In the genomic region with DNA sequence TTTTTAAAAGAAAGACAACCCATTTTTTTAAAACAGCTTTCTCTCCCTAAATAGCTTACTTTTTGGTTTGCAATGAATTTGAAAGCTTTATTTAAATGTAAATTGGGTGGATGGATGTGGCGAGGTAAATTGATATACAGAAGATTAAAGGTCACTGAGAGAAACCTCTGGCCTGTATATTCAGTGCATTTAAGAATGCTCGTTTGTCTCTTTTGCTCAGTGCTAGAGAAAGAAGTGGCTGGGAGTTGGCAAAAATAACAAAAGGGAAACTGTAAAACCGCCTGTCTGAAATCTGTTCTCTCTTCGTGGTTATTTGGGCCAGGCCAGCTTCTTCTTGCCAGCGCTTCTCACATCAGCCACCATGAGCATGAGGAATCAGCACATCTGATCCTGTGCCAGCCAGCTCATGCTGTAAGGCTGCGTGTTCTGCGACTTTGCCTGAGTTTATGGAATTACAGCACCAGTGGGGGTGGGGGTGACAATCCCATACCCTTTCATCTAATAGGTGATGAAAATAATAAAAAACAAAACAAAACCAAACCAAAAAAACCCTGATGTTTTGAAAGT, we compare ENCODE assay signal across 8 mouse cellular contexts.
DNase-seq lines count a peak whose midpoint lies in the region; ATAC-seq and TF ChIP-seq lines count a peak whose summit lies in the region.

No protein-coding gene starts in this region.

- no peak overlapping the region for H3K4me3 ChIP-seq in limb, embryonic 14.5 days (replicated peaks; ENCODE audit: low read length)
- no peak overlapping the region for H3K4me3 ChIP-seq in limb, embryonic 10.5 days
- H3K4me3 ChIP-seq in left cerebral cortex, adult 2 months, result no peak overlapping the region
- no peak overlapping the region for H3K4me3 ChIP-seq in neural tube, embryonic 13.5 days
- H3K4me3 ChIP-seq in liver, embryonic 12.5 days, result no peak overlapping the region

- H3K4me1 ChIP-seq in limb, embryonic 14.5 days (ENCODE audit: control insufficient read depth, insufficient read depth, low read length), result peaks cover 4% of the 10 kb centered on the region; the same call in 1 of the 2 replicates
- peaks cover 6% of the 10 kb centered on the region; the same call in 1 of the 2 replicates for H3K4me1 ChIP-seq in limb, embryonic 10.5 days
- H3K4me1 ChIP-seq in neural tube, embryonic 13.5 days (replicated peaks), result peaks cover 18% of the 10 kb centered on the region
- no peaks in the 10 kb centered on the region for H3K4me1 ChIP-seq in liver, embryonic 12.5 days

- no peak overlapping the region for H3K9ac ChIP-seq in limb, embryonic 14.5 days (ENCODE audit: low read depth, low read length, severe bottlenecking)
- H3K9ac ChIP-seq in neural tube, embryonic 13.5 days, result no peak overlapping the region
- no peak overlapping the region for H3K9ac ChIP-seq in liver, embryonic 12.5 days

- no peak for TF ChIP-seq POLR2A in limb, embryonic 14.5 days (IDR thresholded peaks at IDR 0.05; ENCODE audit: borderline replicate concordance, extremely low read depth, insufficient read depth, insufficient read length)

- intact Hi-C loops in gastrocnemius, postnatal 14 days (cut with DNase I; ENCODE audit: low total_unique reads), result loop anchor here (10.0 kb wide), 1 partner anchor 124 kb away; no protein-coding TSS in a partner anchor
- intact Hi-C loops in left cerebral cortex, adult 2 months (cut with DNase I), result loop anchor here (5.0 kb wide), 1 partner anchor 73 kb away; no protein-coding TSS in a partner anchor

- 29% methylated on average over 7 of the region's 7 CpGs for WGBS in limb, embryonic 14.5 days
- WGBS in limb, embryonic 10.5 days, result 61% methylated on average over 7 of the region's 7 CpGs
- WGBS in neural tube, embryonic 13.5 days, result 16% methylated on average over 7 of the region's 7 CpGs
- WGBS in liver, embryonic 12.5 days (ENCODE audit: insufficient replicate concordance), result 42% methylated on average over 7 of the region's 7 CpGs

- TF ChIP-seq CTCF in left cerebral cortex, adult 2 months (IDR thresholded peaks at IDR 0.05), result no peak; the same call in 1 of the 2 replicates

- H3K27ac ChIP-seq in limb, embryonic 14.5 days (replicated peaks; ENCODE audit: low read depth, low read length), result no peak overlapping the region
- H3K27ac ChIP-seq in limb, embryonic 10.5 days, result no peak overlapping the region
- peak overlapping the region; percentile 24 for H3K27ac ChIP-seq in left cerebral cortex, adult 2 months
- H3K27ac ChIP-seq in neural tube, embryonic 13.5 days (replicated peaks), result peak overlapping the region; percentile 54
- H3K27ac ChIP-seq in liver, embryonic 12.5 days, result no peak overlapping the region

- H3K36me3 ChIP-seq in limb, embryonic 14.5 days (ENCODE audit: control insufficient read depth, insufficient read depth, low read length), result no peaks in the 10 kb centered on the region
- no peaks in the 10 kb centered on the region for H3K36me3 ChIP-seq in limb, embryonic 10.5 days
- H3K36me3 ChIP-seq in neural tube, embryonic 13.5 days, result no peaks in the 10 kb centered on the region
- H3K36me3 ChIP-seq in liver, embryonic 12.5 days, result no peaks in the 10 kb centered on the region

- DNase-seq in limb, embryonic 14.5 days (ENCODE audit: low spot score), result peak; percentile 38
- DNase-seq in limb, embryonic 10.5 days (ENCODE audit: low spot score), result no peak
- DNase-seq in cerebellum, postnatal 10 days, result peak; percentile 76 to 81
- peak; percentile 59 for DNase-seq in gastrocnemius, postnatal 14 days
- DNase-seq in left cerebral cortex, adult 2 months (ENCODE audit: extremely low spot score in 1 of 2, low spot score in 2 of 2), result peak; percentile 28 to 43

- H3K4me2 ChIP-seq in limb, embryonic 14.5 days (replicated peaks; ENCODE audit: low read depth, low read length, severe bottlenecking), result no peak overlapping the region
- H3K4me2 ChIP-seq in neural tube, embryonic 13.5 days, result no peak overlapping the region
- H3K4me2 ChIP-seq in liver, embryonic 12.5 days, result no peak overlapping the region

- no peak for ATAC-seq in limb, embryonic 14.5 days (ENCODE audit: low FRiP score, low read depth)
- ATAC-seq in neural tube, embryonic 13.5 days (ENCODE audit: low read depth), result peak; percentile 82
- ATAC-seq in erythroid progenitor cell, adult 5-6 weeks (replicated peaks; ENCODE audit: low FRiP score, poor library complexity, severe bottlenecking), result no peak
- ATAC-seq in liver, embryonic 12.5 days, result no peak

- H3K9me3 ChIP-seq in limb, embryonic 14.5 days (ENCODE audit: control insufficient read depth, low read length), result no peaks in the 10 kb centered on the region
- H3K9me3 ChIP-seq in limb, embryonic 10.5 days (replicated peaks), result no peaks in the 10 kb centered on the region
- no peaks in the 10 kb centered on the region for H3K9me3 ChIP-seq in neural tube, embryonic 13.5 days
- H3K9me3 ChIP-seq in liver, embryonic 12.5 days (replicated peaks), result no peaks in the 10 kb centered on the region

- H3K27me3 ChIP-seq in limb, embryonic 14.5 days (ENCODE audit: control insufficient read depth, insufficient read depth, low read length), result no peaks in the 10 kb centered on the region
- H3K27me3 ChIP-seq in limb, embryonic 10.5 days (ENCODE audit: low read depth, poor library complexity, severe bottlenecking), result no peaks in the 10 kb centered on the region
- H3K27me3 ChIP-seq in neural tube, embryonic 13.5 days, result no peaks in the 10 kb centered on the region
- H3K27me3 ChIP-seq in liver, embryonic 12.5 days (replicated peaks), result no peaks in the 10 kb centered on the region

Comparison
In these comparisons a context has a peak if more than half of its experiments do, and no peak if none do; other contexts are left out.
1. H3K27ac ChIP-seq: peak in left cerebral cortex, adult 2 months (single experiment) and neural tube, embryonic 13.5 days (single experiment); none in limb, embryonic 14.5 days (single experiment), limb, embryonic 10.5 days (single experiment) and liver, embryonic 12.5 days (single experiment).